ENCODE assay signal across 16 mouse cellular contexts in the genomic region with DNA sequence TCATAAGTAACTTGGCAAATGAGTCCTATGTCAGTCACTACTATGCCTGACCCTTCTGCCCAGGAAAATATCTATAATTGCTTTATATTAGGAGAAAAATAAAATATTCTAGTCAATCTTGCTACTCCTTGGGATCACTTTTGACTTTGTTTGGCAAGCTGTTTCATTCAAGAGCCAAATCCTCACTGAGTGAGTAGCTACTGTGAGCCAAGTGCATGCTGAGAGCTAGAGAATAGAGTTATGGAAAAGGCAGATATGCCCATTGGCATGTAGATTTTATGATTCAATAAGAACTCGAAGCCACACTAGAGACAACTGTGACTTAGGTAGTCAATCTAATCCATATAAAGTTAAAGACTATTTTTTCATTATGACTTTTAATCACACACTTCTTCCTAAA.
"Had no signal": no experiment of that assay in that cellular context is flagged by ENCODE, and none has a peak within 500 bp of the region (broad histone marks: within the 10 kb centered on the region; RNA-seq: fewer than 3 reads in every experiment).

No protein-coding gene starts in this region.

- H3K4me2 ChIP-seq: neural tube, embryonic 13.5 days; neural tube, embryonic 15.5 days; stomach, embryonic 15.5 days had no signal

- H3K9ac ChIP-seq: neural tube, embryonic 13.5 days; neural tube, embryonic 15.5 days; stomach, embryonic 15.5 days had no signal

- DNase-seq: retina, postnatal 1 day; right cerebral cortex, adult 18-20 months; right cerebral cortex, postnatal 14 days; right cerebral cortex, postnatal 25 days; right cerebral cortex, postnatal 4 days; spleen, adult 18-20 months; thymus, adult 18-20 months; thymus, adult 2 months; thymus, postnatal 14 days; thymus, postnatal 25 days; thymus, postnatal 36 days; thymus, postnatal 4 days had no signal

- H3K36me3 ChIP-seq: neural tube, embryonic 13.5 days; neural tube, embryonic 15.5 days; stomach, embryonic 15.5 days had no signal

- H3K4me3 ChIP-seq: neural tube, embryonic 13.5 days; neural tube, embryonic 15.5 days; stomach, embryonic 15.5 days had no signal

- H3K27ac ChIP-seq: neural tube, embryonic 13.5 days; neural tube, embryonic 15.5 days; stomach, embryonic 15.5 days; stomach, postnatal 0 days had no signal

- H3K9me3 ChIP-seq: neural tube, embryonic 13.5 days; neural tube, embryonic 15.5 days; stomach, embryonic 15.5 days had no signal

- H3K27me3 ChIP-seq: neural tube, embryonic 13.5 days; neural tube, embryonic 15.5 days; stomach, embryonic 15.5 days had no signal

- H3K4me1 ChIP-seq: stomach, embryonic 15.5 days had no signal
